In the genomic region with DNA sequence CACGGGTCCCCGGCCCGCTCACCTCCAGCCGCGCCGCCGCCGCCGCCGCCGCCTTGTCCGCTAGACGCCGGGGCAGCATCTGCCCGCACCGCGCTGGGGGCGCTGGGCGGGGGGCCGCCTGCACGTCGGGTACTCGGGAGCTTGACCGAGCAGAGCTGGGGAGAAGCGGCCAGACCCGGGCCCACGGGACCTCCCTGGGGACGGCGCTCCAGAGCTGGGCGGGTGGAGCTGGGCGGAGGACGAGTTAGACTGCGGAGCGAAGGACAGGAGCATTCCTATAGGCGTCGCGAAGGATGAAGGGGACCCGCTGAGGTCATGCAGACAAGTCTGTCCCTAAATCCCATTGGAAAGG, we compare ENCODE assay signal across 7 mouse cellular contexts. TPM values are rescaled to one million over a fixed set of nuclear protein-coding genes. Genes with fewer than 3 reads are reported as not detected.
DNase-seq lines count a peak whose midpoint lies in the region; ATAC-seq and TF ChIP-seq lines count a peak whose summit lies in the region.

Gene Hecw2 (minus strand): TSS at position 215 of the 352 bp plus-strand sequence.

- H3K36me3 ChIP-seq in ES-E14 (ENCODE audit: control insufficient read depth, insufficient read depth, low read length, poor library complexity, severe bottlenecking), result no peaks in the 10 kb centered on the region
- H3K36me3 ChIP-seq in forebrain, embryonic 10.5 days (replicated peaks), result no peaks in the 10 kb centered on the region
- no peaks in the 10 kb centered on the region for H3K36me3 ChIP-seq in heart, embryonic 16.5 days (ENCODE audit: control insufficient read depth, insufficient read depth)
- no peaks in the 10 kb centered on the region for H3K36me3 ChIP-seq in lung, postnatal 0 days (ENCODE audit: insufficient read depth, low read length)

- H3K27me3 ChIP-seq in forebrain, embryonic 10.5 days (ENCODE audit: poor library complexity, severe bottlenecking), result peaks cover 53% of the 10 kb centered on the region
- peaks cover 2% of the 10 kb centered on the region; the same call in 1 of the 2 replicates for H3K27me3 ChIP-seq in heart, embryonic 16.5 days (ENCODE audit: control insufficient read depth, insufficient read depth, low read length)
- no peaks in the 10 kb centered on the region for H3K27me3 ChIP-seq in lung, postnatal 0 days (replicated peaks; ENCODE audit: insufficient read depth, low read length)

- H3K4me3 ChIP-seq in ES-E14 (ENCODE audit: insufficient read depth in 1 of 2, low read depth in 1 of 2, low read length in 2 of 2, poor library complexity in 1 of 2, severe bottlenecking in 1 of 2), result peak within 1 kb of the TSS; percentile 63 to 89
- peak within 1 kb of the TSS; percentile 78 for H3K4me3 ChIP-seq in forebrain, embryonic 10.5 days
- peak within 1 kb of the TSS; percentile 87 for H3K4me3 ChIP-seq in heart, embryonic 16.5 days (ENCODE audit: low read length)
- H3K4me3 ChIP-seq in lung, postnatal 0 days (ENCODE audit: low read depth, low read length), result peak within 1 kb of the TSS; percentile 77

- H3K9me3 ChIP-seq in ES-E14 (ENCODE audit: control insufficient read depth, insufficient read depth, low read depth, low read length), result no peaks in the 10 kb centered on the region
- no peaks in the 10 kb centered on the region for H3K9me3 ChIP-seq in forebrain, embryonic 10.5 days
- H3K9me3 ChIP-seq in heart, embryonic 16.5 days (replicated peaks; ENCODE audit: control insufficient read depth, low read length), result no peaks in the 10 kb centered on the region
- H3K9me3 ChIP-seq in lung, postnatal 0 days (ENCODE audit: low read length), result no peaks in the 10 kb centered on the region

- in situ Hi-C loops in ES-E14 (cut with MboI; ENCODE audit: low sequenced_read_pairs in 2 of 2, unreplicated experiment in 2 of 2), result no loop called here

- peak; percentile 81 for ATAC-seq in heart, embryonic 16.5 days (replicated peaks; ENCODE audit: extremely low read depth, insufficient read depth, low FRiP score)
- peak; percentile 70 for ATAC-seq in lung, postnatal 0 days

- H3K27ac ChIP-seq in ES-E14 (ENCODE audit: insufficient read depth, low read depth, low read length, poor library complexity, severe bottlenecking), result no peak within 1 kb of the TSS
- peak within 1 kb of the TSS; percentile 88 for H3K27ac ChIP-seq in forebrain, embryonic 10.5 days
- peak within 1 kb of the TSS; percentile 81 for H3K27ac ChIP-seq in heart, embryonic 16.5 days (ENCODE audit: low read length)
- no peak within 1 kb of the TSS for H3K27ac ChIP-seq in lung, postnatal 0 days (ENCODE audit: low read length)

- peak; percentile 16 for DNase-seq in ES-E14 (ENCODE audit: low read depth, low spot score)
- peak; percentile 45 for DNase-seq in adrenal gland, postnatal 14 days
- peak; percentile 67 for DNase-seq in forebrain, embryonic 10.5 days (ENCODE audit: extremely low spot score, low spot score)
- DNase-seq in layer of hippocampus, adult 8-10 months (ENCODE audit: low spot score in 2 of 2), result peak; percentile 35 to 44
- peak; percentile 48 for DNase-seq in lung, postnatal 0 days (ENCODE audit: low spot score)
- peak; percentile 8 to 26 for DNase-seq in right cerebral cortex, postnatal 36 days (ENCODE audit: low spot score in 2 of 2)

- no peak for TF ChIP-seq CTCF in lung, postnatal 0 days (IDR thresholded peaks at IDR 0.05)

- under 1% methylated on average over 38 of the region's 38 CpGs for WGBS in forebrain, embryonic 10.5 days
- under 1% methylated on average over 37 of the region's 38 CpGs for WGBS in heart, embryonic 16.5 days
- under 1% methylated on average over 31 of the region's 38 CpGs for WGBS in lung, postnatal 0 days

- H3K4me2 ChIP-seq in heart, embryonic 16.5 days (ENCODE audit: low read depth, low read length), result peak within 1 kb of the TSS; percentile 71
- peak within 1 kb of the TSS; percentile 96 for H3K4me2 ChIP-seq in lung, postnatal 0 days (replicated peaks; ENCODE audit: low read depth, low read length)

- TF ChIP-seq EP300 in lung, postnatal 0 days (IDR thresholded peaks at IDR 0.05), result no peak

- H3K9ac ChIP-seq in ES-E14 (ENCODE audit: insufficient read depth, low read depth, low read length, poor library complexity, severe bottlenecking), result peak within 1 kb of the TSS; percentile 77
- H3K9ac ChIP-seq in heart, embryonic 16.5 days (ENCODE audit: low read length), result peak within 1 kb of the TSS; percentile 90
- peak within 1 kb of the TSS; percentile 32; the same call in 1 of the 2 replicates for H3K9ac ChIP-seq in lung, postnatal 0 days (replicated peaks; ENCODE audit: low read depth)

- no peaks in the 10 kb centered on the region for H3K4me1 ChIP-seq in ES-E14 (ENCODE audit: control insufficient read depth in 2 of 2, insufficient read depth in 2 of 2, low read length in 2 of 2, poor library complexity in 1 of 2)
- peaks cover 11% of the 10 kb centered on the region for H3K4me1 ChIP-seq in forebrain, embryonic 10.5 days
- 0 out of 2 replicates have a peak, but pooled peaks cover 3% of the 10 kb centered on the region for H3K4me1 ChIP-seq in heart, embryonic 16.5 days (ENCODE audit: control insufficient read depth, insufficient read depth, low read length)
- H3K4me1 ChIP-seq in lung, postnatal 0 days (ENCODE audit: insufficient read depth, low read depth, low read length), result no peaks in the 10 kb centered on the region

TF ChIP-seq in ES-E14, 5 proteins besides CTCF, POLR2A, EP300 and RAD21:
- no peak for TF ChIP-seq HCFC1 (IDR thresholded peaks at IDR 0.05; ENCODE audit: borderline replicate concordance, insufficient read depth, low read length)
- no peak for TF ChIP-seq MAFK (IDR thresholded peaks at IDR 0.05; ENCODE audit: insufficient read depth, low read depth, low read length)
- TF ChIP-seq CHD2 (IDR thresholded peaks at IDR 0.05; ENCODE audit: low read depth, low read length), result no peak
- no peak for TF ChIP-seq ZNF384 (IDR thresholded peaks at IDR 0.05; ENCODE audit: low read depth, low read length)
- no peak for TF ChIP-seq ZC3H11A (IDR thresholded peaks at IDR 0.05; ENCODE audit: borderline replicate concordance, low read depth, low read length)

RNA-seq across cellular contexts. Expression of gene Hecw2, which starts in this region (rescaled TPM):
- 2.9 and 6.6 TPM in 2 replicates for total RNA-seq in ES-E14 (2012; rRNA removed)
- total RNA-seq in adrenal gland, postnatal 14 days (2021), result 11.3 and 13.2 TPM in 2 replicates
- polyA plus RNA-seq in forebrain, embryonic 10.5 days (2016; fragmentation: Nextera tagmentation; extraction: Ambion mirVana), result 2.6 and 3.2 TPM in 2 replicates
- 4.4 and 6.1 TPM in 2 replicates for polyA plus RNA-seq in heart, embryonic 16.5 days (2015; fragmentation: Nextera tagmentation; extraction: Ambion mirVana)
- total RNA-seq in layer of hippocampus, adult 8-10 months (2022), result 10 to 100 TPM; 25.0 to 35.1 (median 26.9) TPM
- polyA plus RNA-seq in lung, postnatal 0 days (2015; fragmentation: Nextera tagmentation; extraction: Ambion mirVana), result 4.8 and 5.1 TPM in 2 replicates

Comparison
In these comparisons a context has a peak if more than half of its experiments do, and no peak if none do; other contexts are left out.
1. DNase-seq: peak in every context shown above with its lines; median percentile 67 in forebrain, embryonic 10.5 days; 48 in lung, postnatal 0 days; 45 in adrenal gland, postnatal 14 days; 40 in layer of hippocampus, adult 8-10 months; 17 in right cerebral cortex, postnatal 36 days; 16 in ES-E14.
2. H3K27ac ChIP-seq: peak in forebrain, embryonic 10.5 days (single experiment) and heart, embryonic 16.5 days (single experiment); none in ES-E14 (single experiment) and lung, postnatal 0 days (single experiment).
3. H3K9ac ChIP-seq: peak in every context shown above with its lines; median percentile 90 in heart, embryonic 16.5 days; 77 in ES-E14; 32 in lung, postnatal 0 days.
4. Peak in every context shown above with its lines, with median percentiles within 50 percentile points of each other: H3K4me3 ChIP-seq.